Mouse (Mus musculus) inflammation-experienced regulatory T-cells, adult 6 months (primary cell): Measurements from ENCODE around the gene Zfp655. TPM values are rescaled to one million over a fixed set of nuclear protein-coding genes. Genes with fewer than 3 reads are reported as not detected.
"Not testable (repeated sequence)": the region's sequence is repeated elsewhere in the genome, so short reads cannot be mapped to it uniquely, and the experiment has no call there.

Experiments
- ATAC-seq: one replicate; pipeline ENCODE4 v1.8.0; 2017
- polyA plus RNA-seq, 3 experiments: library from polyadenylated mRNA; unstranded; fragments of 100-300 nt; shearing (Covaris generic); gene quantifications; one replicate each; pipeline ENCODE4 v1.2.1; 2017

Zfp655 gene
- polyA plus RNA-seq = 10 to 100 TPM; 59.4 to 73.3 (median 59.6) TPM

GRCm38 (mm10) chr5:145231367-145231871 lies at the start of gene Zfp655:
TSS of gene Zfp655 (plus strand) at chr5:145231715.
- peak; percentile 96 for ATAC-seq

GRCm38 (mm10) chr5:145185244-145185643 lies 46.3 kb upstream of the Zfp655 start:
- no peak for ATAC-seq

GRCm38 (mm10) chr5:145189416-145189815 lies 42.1 kb upstream of the Zfp655 start:
- no peak for ATAC-seq

GRCm38 (mm10) chr5:145190373-145190772 lies 41.1 kb upstream of the Zfp655 start:
- no peak for ATAC-seq

- peak; percentile 85 for ATAC-seq
Measured at GRCm38 (mm10) chr5:145190875-145191798, 40.4 kb upstream of the Zfp655 start.

GRCm38 (mm10) chr5:145191962-145192361 lies 39.6 kb upstream of the Zfp655 start, which contains the start of gene Atp5j2:
TSS of gene Atp5j2 (minus strand) at chr5:145192062.
- ATAC-seq = no peak

GRCm38 (mm10) chr5:145200387-145200786 lies 31.1 kb upstream of the Zfp655 start:
- ATAC-seq = no peak

- peak; percentile 71 for ATAC-seq
Measured at GRCm38 (mm10) chr5:145201321-145201991, 30.1 kb upstream of the Zfp655 start, which contains the start of gene Zkscan14. TSS of gene Zkscan14 (minus strand) at chr5:145201868.

GRCm38 (mm10) chr5:145202446-145202845 lies 29.1 kb upstream of the Zfp655 start:
- ATAC-seq = no peak

- ATAC-seq = peak; percentile 81
Measured at GRCm38 (mm10) chr5:145203936-145204691, 27.4 kb upstream of the Zfp655 start, which contains the start of gene Zkscan5. TSS of gene Zkscan5 (plus strand) at chr5:145204562.

- no peak for ATAC-seq
Measured at GRCm38 (mm10) chr5:145205041-145205440, 26.5 kb upstream of the Zfp655 start.

GRCm38 (mm10) chr5:145207385-145207784 lies 24.1 kb upstream of the Zfp655 start:
- no peak for ATAC-seq

GRCm38 (mm10) chr5:145207954-145208353 lies 23.6 kb upstream of the Zfp655 start:
- no peak for ATAC-seq

- not testable (repeated sequence) for ATAC-seq
Measured at GRCm38 (mm10) chr5:145208391-145208790, 23.1 kb upstream of the Zfp655 start.

GRCm38 (mm10) chr5:145211340-145211739 lies 20.2 kb upstream of the Zfp655 start:
- no peak for ATAC-seq

GRCm38 (mm10) chr5:145212216-145212615 lies 19.3 kb upstream of the Zfp655 start:
- ATAC-seq = no peak

- no peak for ATAC-seq
Measured at GRCm38 (mm10) chr5:145213505-145213904, 18.0 kb upstream of the Zfp655 start.

GRCm38 (mm10) chr5:145214679-145215078 lies 16.8 kb upstream of the Zfp655 start:
- no peak for ATAC-seq

- no peak for ATAC-seq
Measured at GRCm38 (mm10) chr5:145217746-145218145, 13.8 kb upstream of the Zfp655 start.

GRCm38 (mm10) chr5:145218206-145218605 lies 13.3 kb upstream of the Zfp655 start:
- ATAC-seq = no peak

- no peak for ATAC-seq
Measured at GRCm38 (mm10) chr5:145218671-145219070, 12.8 kb upstream of the Zfp655 start.

- no peak for ATAC-seq
Measured at GRCm38 (mm10) chr5:145219981-145220380, 11.5 kb upstream of the Zfp655 start.
